Mouse (Mus musculus): ENCODE measurements around the gene Smim9. TPM values are rescaled to one million over a fixed set of nuclear protein-coding genes. Genes with fewer than 3 reads are reported as not detected.
A peak's percentile ranks its signal among the peaks of the same experiment; 100 is the strongest.

The Smim9 gene
- polyA plus RNA-seq, 1 experiment from 2014 or later, result not detected

DNA sequence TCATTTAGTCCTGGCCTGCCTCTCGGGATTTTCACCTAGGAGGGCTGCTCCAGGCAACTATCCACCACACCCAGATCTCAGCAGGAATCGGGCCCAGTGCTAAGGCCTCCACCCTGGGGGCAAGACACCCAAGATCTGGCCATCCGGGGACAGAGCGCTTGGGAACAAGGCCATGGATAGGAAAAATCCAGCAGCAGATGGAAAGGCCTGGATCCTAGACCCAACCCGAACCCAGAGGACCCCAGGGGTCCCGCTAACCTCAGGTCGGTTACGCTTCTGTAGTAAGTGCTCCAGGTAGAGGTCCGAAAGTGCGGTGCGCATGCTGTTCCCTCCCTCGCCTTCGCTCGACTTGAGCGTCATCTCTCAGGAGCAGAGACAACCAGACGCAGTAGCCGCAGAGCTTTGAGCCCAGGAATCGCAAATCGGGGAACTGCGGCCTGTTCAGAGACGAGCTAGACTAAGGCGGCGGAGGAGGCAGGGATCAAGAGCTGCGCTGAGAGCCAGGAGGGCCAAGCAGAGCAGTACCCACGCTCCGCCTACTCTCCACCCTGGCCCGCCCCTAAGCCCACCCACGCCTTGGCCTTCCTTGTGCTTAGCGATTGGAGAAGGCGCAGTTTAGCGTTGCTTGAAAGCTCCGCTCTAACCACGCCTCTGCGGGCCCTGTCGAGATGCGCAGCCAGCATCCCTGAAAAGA is 33.0 kb downstream of the Smim9 start, which contains the start of gene Mpp1:
Mpp1 (minus strand) TSS at position 550 of the 694 bp plus-strand sequence.
- H3K27me3 ChIP-seq (ENCODE audit: control insufficient read depth, insufficient read depth, low read length), result no peaks in the 10 kb centered on the region
- peak within 1 kb of the TSS; percentile 62 for H3K4me2 ChIP-seq
- H3K4me1 ChIP-seq (ENCODE audit: control insufficient read depth, insufficient read depth, low read length), result no peaks in the 10 kb centered on the region
- H3K4me3 ChIP-seq (ENCODE audit: low read depth, low read length), result peak within 1 kb of the TSS; percentile 54
- ATAC-seq (replicated peaks; ENCODE audit: insufficient number of reproducible peaks, low FRiP score, low TSS enrichment), result peak; percentile 94
- peak within 1 kb of the TSS; percentile 78 for H3K9ac ChIP-seq (ENCODE audit: low read depth, low read length)
- H3K27ac ChIP-seq (ENCODE audit: low read depth, low read length), result no peak within 1 kb of the TSS
- no peaks in the 10 kb centered on the region for H3K36me3 ChIP-seq (ENCODE audit: control insufficient read depth, insufficient read depth, low read length)
- WGBS (ENCODE audit: insufficient replicate concordance), result 10% methylated on average over 36 of the region's 36 CpGs
- H3K9me3 ChIP-seq (replicated peaks; ENCODE audit: control insufficient read depth, low read length), result no peaks in the 10 kb centered on the region

- ATAC-seq (replicated peaks; ENCODE audit: insufficient number of reproducible peaks, low FRiP score, low TSS enrichment), result no peak
- no peaks in the 10 kb centered on the region for H3K27me3 ChIP-seq (ENCODE audit: control insufficient read depth, insufficient read depth, low read length)
- H3K36me3 ChIP-seq (ENCODE audit: control insufficient read depth, insufficient read depth, low read length), result no peaks in the 10 kb centered on the region
- 58% methylated on average over 2 of the region's 2 CpGs for WGBS (ENCODE audit: insufficient replicate concordance)
- no peak overlapping the region for H3K9ac ChIP-seq (ENCODE audit: low read depth, low read length)
- H3K9me3 ChIP-seq (replicated peaks; ENCODE audit: control insufficient read depth, low read length), result no peaks in the 10 kb centered on the region
- no peak overlapping the region for H3K4me3 ChIP-seq (ENCODE audit: low read depth, low read length)
- H3K4me1 ChIP-seq (ENCODE audit: control insufficient read depth, insufficient read depth, low read length), result no peaks in the 10 kb centered on the region
- no peak overlapping the region for H3K27ac ChIP-seq (ENCODE audit: low read depth, low read length)
- no peak overlapping the region for H3K4me2 ChIP-seq
Observed at GRCm38 (mm10) chrX:75129474-75129873, 34.1 kb downstream of the Smim9 start.

GRCm38 (mm10) chrX:75128333-75128980 is 35.1 kb downstream of the Smim9 start:
- Histone ChIP-seq H3K4me1 (ENCODE audit: control insufficient read depth, insufficient read depth, low read length) (no peaks in the 10 kb centered on the region), H3K9me3 (replicated peaks; ENCODE audit: control insufficient read depth, low read length) (no peaks in the 10 kb centered on the region), H3K36me3 (ENCODE audit: control insufficient read depth, insufficient read depth, low read length) (no peaks in the 10 kb centered on the region), H3K4me3 (ENCODE audit: low read depth, low read length) (no peak overlapping the region), H3K27ac (ENCODE audit: low read depth, low read length) (no peak overlapping the region), H3K4me2 (no peak overlapping the region), H3K9ac (ENCODE audit: low read depth, low read length) (no peak overlapping the region), H3K27me3 (ENCODE audit: control insufficient read depth, insufficient read depth, low read length) (no peaks in the 10 kb centered on the region)
- ATAC-seq (replicated peaks; ENCODE audit: insufficient number of reproducible peaks, low FRiP score, low TSS enrichment), result no peak

GRCm38 (mm10) chrX:75126893-75127292 is 36.7 kb downstream of the Smim9 start:
- Histone ChIP-seq H3K9ac (ENCODE audit: low read depth, low read length) (no peak overlapping the region), H3K4me1 (ENCODE audit: control insufficient read depth, insufficient read depth, low read length) (no peaks in the 10 kb centered on the region), H3K9me3 (replicated peaks; ENCODE audit: control insufficient read depth, low read length) (no peaks in the 10 kb centered on the region), H3K36me3 (ENCODE audit: control insufficient read depth, insufficient read depth, low read length) (no peaks in the 10 kb centered on the region), H3K27me3 (ENCODE audit: control insufficient read depth, insufficient read depth, low read length) (no peaks in the 10 kb centered on the region), H3K4me3 (ENCODE audit: low read depth, low read length) (no peak overlapping the region), H3K4me2 (no peak overlapping the region), H3K27ac (ENCODE audit: low read depth, low read length) (no peak overlapping the region)
- no peak for ATAC-seq (replicated peaks; ENCODE audit: insufficient number of reproducible peaks, low FRiP score, low TSS enrichment)

- no peak overlapping the region for H3K4me3 ChIP-seq (ENCODE audit: low read depth, low read length)
- H3K9ac ChIP-seq (ENCODE audit: low read depth, low read length), result no peak overlapping the region
- no peak for ATAC-seq (replicated peaks; ENCODE audit: insufficient number of reproducible peaks, low FRiP score, low TSS enrichment)
- H3K9me3 ChIP-seq (replicated peaks; ENCODE audit: control insufficient read depth, low read length), result no peaks in the 10 kb centered on the region
- no peaks in the 10 kb centered on the region for H3K36me3 ChIP-seq (ENCODE audit: control insufficient read depth, insufficient read depth, low read length)
- no peaks in the 10 kb centered on the region for H3K27me3 ChIP-seq (ENCODE audit: control insufficient read depth, insufficient read depth, low read length)
- no peak overlapping the region for H3K27ac ChIP-seq (ENCODE audit: low read depth, low read length)
- no peaks in the 10 kb centered on the region for H3K4me1 ChIP-seq (ENCODE audit: control insufficient read depth, insufficient read depth, low read length)
- WGBS (ENCODE audit: insufficient replicate concordance), result 73% methylated on average over 3 of the region's 3 CpGs
- H3K4me2 ChIP-seq, result no peak overlapping the region
Observed at GRCm38 (mm10) chrX:75125606-75126005, 38.0 kb downstream of the Smim9 start.

GRCm38 (mm10) chrX:75115550-75115949 is 48.0 kb downstream of the Smim9 start:
- Histone ChIP-seq H3K4me2 (no peak overlapping the region), H3K36me3 (ENCODE audit: control insufficient read depth, insufficient read depth, low read length) (no peaks in the 10 kb centered on the region)
- ATAC-seq (replicated peaks; ENCODE audit: insufficient number of reproducible peaks, low FRiP score, low TSS enrichment), result no peak

DNA sequence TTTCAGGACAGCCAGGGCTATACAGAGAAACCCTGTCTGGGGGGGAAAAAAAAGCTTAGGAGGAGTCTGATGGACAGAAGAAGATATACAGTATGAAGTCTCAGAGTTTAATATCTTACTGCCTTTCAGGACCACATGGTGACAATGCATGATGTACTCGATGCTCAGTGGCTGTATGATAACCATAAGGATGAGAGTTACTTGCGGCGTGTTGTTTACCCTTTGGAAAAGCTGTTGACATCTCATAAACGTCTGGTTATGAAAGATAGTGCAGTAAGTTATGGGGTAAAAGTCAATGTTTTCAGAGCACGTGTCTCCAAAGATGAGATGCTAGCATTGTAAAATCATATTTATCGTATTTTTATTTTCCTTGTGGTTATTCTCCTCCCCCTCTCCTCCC is 61.3 kb downstream of the Smim9 start:
- 85% methylated on average over 6 of the region's 6 CpGs for WGBS (ENCODE audit: insufficient replicate concordance)
- H3K36me3 ChIP-seq (ENCODE audit: control insufficient read depth, insufficient read depth, low read length), result peaks cover 11% of the 10 kb centered on the region
- no peak overlapping the region for H3K4me3 ChIP-seq (ENCODE audit: low read depth, low read length)
- no peaks in the 10 kb centered on the region for H3K9me3 ChIP-seq (replicated peaks; ENCODE audit: control insufficient read depth, low read length)
- no peaks in the 10 kb centered on the region for H3K4me1 ChIP-seq (ENCODE audit: control insufficient read depth, insufficient read depth, low read length)
- no peak overlapping the region for H3K4me2 ChIP-seq
- no peak overlapping the region for H3K9ac ChIP-seq (ENCODE audit: low read depth, low read length)
- no peaks in the 10 kb centered on the region for H3K27me3 ChIP-seq (ENCODE audit: control insufficient read depth, insufficient read depth, low read length)
- no peak overlapping the region for H3K27ac ChIP-seq (ENCODE audit: low read depth, low read length)
- no peak for ATAC-seq (replicated peaks; ENCODE audit: insufficient number of reproducible peaks, low FRiP score, low TSS enrichment)

More at GRCm38 (mm10) chrX:75115550-75115949, 48.0 kb downstream of the Smim9 start:
- H3K9ac ChIP-seq (ENCODE audit: low read depth, low read length), result no peak overlapping the region
- H3K4me3 ChIP-seq (ENCODE audit: low read depth, low read length), result no peak overlapping the region
- H3K27me3 ChIP-seq (ENCODE audit: control insufficient read depth, insufficient read depth, low read length), result no peaks in the 10 kb centered on the region
- H3K27ac ChIP-seq (ENCODE audit: low read depth, low read length), result no peak overlapping the region
- H3K4me1 ChIP-seq (ENCODE audit: control insufficient read depth, insufficient read depth, low read length), result no peaks in the 10 kb centered on the region
- H3K9me3 ChIP-seq (replicated peaks; ENCODE audit: control insufficient read depth, low read length), result no peaks in the 10 kb centered on the region

DNA sequence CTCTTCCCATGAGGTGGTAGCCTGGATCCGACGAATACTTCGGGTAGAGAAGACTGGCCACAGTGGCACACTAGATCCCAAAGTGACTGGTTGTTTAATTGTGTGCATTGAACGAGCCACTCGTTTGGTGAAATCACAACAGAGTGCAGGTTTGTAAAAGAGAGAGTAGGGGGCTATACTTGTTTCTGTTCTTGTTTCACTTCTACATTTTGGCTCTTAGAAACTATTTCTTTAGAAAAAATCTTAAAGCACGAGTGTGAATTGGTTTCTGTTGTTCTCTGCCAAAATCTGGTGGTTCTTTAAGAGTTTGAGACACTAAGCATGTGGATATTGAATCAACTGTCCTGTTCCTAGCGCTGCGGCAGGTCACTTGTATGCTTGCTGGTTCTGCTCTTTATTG is 64.8 kb downstream of the Smim9 start:
- H3K27me3 ChIP-seq (ENCODE audit: control insufficient read depth, insufficient read depth, low read length), result no peaks in the 10 kb centered on the region
- H3K27ac ChIP-seq (ENCODE audit: low read depth, low read length), result no peak overlapping the region
- no peaks in the 10 kb centered on the region for H3K4me1 ChIP-seq (ENCODE audit: control insufficient read depth, insufficient read depth, low read length)
- H3K4me2 ChIP-seq, result no peak overlapping the region
- H3K9me3 ChIP-seq (replicated peaks; ENCODE audit: control insufficient read depth, low read length), result no peaks in the 10 kb centered on the region
- 92% methylated on average over 8 of the region's 8 CpGs for WGBS (ENCODE audit: insufficient replicate concordance)
- H3K36me3 ChIP-seq (ENCODE audit: control insufficient read depth, insufficient read depth, low read length), result peaks cover 3% of the 10 kb centered on the region; the same call in 1 of the 2 replicates
- no peak overlapping the region for H3K9ac ChIP-seq (ENCODE audit: low read depth, low read length)
- no peak for ATAC-seq (replicated peaks; ENCODE audit: insufficient number of reproducible peaks, low FRiP score, low TSS enrichment)
- no peak overlapping the region for H3K4me3 ChIP-seq (ENCODE audit: low read depth, low read length)

Measured in heart, embryonic 11.5 days (tissue).